Mouse (Mus musculus): ENCODE measurements around the gene Map4k1.

Gene Map4k1

GRCm38 (mm10) chr7:29026195-29026594, 44.3 kb downstream of the Map4k1 start:
- peak; percentile 63 for DNase-seq (ENCODE audit: low read depth, low spot score)

GRCm38 (mm10) chr7:29026811-29027210, 45.0 kb downstream of the Map4k1 start:
- DNase-seq (ENCODE audit: low read depth, low spot score) = no peak

DNA sequence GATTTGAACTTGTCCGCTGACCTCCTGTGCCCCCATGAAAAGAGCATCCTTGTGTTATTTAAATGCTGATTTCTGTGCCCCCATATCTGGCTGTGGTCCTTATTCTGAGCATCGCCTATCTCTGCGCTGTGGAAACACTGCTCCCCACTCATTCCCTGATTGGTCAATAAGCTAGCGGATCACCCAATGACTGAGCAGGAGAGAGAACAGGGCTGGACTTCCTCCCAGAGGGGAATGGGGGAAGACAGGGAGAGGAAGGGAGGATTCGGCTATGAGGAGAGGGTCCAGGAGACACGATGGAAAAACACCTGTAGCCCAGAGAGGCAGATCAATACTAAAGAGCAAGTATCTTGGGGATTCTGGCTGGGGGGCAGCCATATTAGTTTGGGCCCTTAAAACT, 46.9 kb downstream of the Map4k1 start:
- DNase-seq (ENCODE audit: low read depth, low spot score) = no peak

- DNase-seq (ENCODE audit: low read depth, low spot score) = no peak
Observed at GRCm38 (mm10) chr7:29029690-29030656, 48.1 kb downstream of the Map4k1 start.

GRCm38 (mm10) chr7:29031641-29032040, 49.8 kb downstream of the Map4k1 start:
- DNase-seq (ENCODE audit: low read depth, low spot score) = no peak

DNA sequence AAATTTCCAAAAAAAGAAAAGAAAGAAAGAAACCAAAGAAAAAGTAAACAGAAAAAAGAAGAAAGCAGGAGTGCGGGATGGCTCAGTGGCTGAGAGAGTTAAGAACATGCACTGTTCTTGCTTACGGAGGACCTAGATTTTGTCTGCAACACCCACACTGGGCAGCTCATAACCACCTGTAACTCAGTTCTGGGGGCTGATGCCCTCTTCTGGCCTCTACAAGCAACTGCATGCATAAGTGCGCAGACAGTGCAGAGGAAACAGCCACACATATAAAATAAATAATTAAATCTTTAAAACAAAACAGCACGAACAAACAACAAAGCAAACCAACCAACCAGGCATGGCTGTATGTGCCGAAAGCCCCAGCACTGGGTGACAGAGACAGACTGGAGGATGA, 50.8 kb downstream of the Map4k1 start:
- no peak for DNase-seq (ENCODE audit: low read depth, low spot score)

DNA sequence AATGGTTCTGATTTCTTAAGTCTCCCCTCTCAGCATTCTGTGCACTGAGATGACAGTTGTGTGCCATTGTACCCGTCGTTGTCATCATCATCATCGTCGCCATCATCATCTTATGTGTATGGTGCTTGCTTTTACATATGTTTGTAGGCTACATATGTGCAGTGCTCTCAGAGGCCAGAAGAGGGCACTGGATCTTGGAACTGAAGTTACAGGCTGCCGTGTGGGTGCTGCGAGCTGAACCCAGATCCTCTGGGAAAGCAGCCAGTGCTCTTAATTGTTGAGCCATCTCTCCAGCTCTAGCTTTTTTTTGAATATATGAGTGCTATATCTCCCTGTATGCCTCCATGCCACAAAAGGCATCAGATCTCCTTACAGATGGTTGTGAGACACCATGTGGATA, 55.4 kb downstream of the Map4k1 start:
- no peak for DNase-seq (ENCODE audit: low read depth, low spot score)

DNA sequence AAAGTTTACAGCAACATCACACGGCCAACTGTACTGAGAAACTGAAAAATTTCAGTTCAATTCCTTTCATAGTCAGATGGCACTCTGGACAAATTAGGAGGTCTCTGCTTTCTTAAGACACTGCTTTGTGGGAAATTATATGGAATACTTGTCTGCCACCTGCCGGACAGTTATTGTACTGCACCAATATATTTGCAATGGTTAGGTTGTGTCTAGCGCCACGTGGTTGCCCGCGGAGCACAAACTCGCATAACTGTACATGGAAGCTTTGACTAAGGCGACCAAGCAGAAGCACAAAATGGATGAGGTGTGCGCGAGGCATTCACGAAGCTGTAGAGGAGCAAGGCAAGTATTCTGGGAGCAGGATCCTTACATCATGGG, 57.7 kb downstream of the Map4k1 start:
- DNase-seq (ENCODE audit: low read depth, low spot score) = peak; percentile 95

GRCm38 (mm10) chr7:29039985-29040661, 58.3 kb downstream of the Map4k1 start:
- DNase-seq (ENCODE audit: low read depth, low spot score) = no peak

GRCm38 (mm10) chr7:29041194-29041593, 59.3 kb downstream of the Map4k1 start:
- no peak for DNase-seq (ENCODE audit: low read depth, low spot score)

DNA sequence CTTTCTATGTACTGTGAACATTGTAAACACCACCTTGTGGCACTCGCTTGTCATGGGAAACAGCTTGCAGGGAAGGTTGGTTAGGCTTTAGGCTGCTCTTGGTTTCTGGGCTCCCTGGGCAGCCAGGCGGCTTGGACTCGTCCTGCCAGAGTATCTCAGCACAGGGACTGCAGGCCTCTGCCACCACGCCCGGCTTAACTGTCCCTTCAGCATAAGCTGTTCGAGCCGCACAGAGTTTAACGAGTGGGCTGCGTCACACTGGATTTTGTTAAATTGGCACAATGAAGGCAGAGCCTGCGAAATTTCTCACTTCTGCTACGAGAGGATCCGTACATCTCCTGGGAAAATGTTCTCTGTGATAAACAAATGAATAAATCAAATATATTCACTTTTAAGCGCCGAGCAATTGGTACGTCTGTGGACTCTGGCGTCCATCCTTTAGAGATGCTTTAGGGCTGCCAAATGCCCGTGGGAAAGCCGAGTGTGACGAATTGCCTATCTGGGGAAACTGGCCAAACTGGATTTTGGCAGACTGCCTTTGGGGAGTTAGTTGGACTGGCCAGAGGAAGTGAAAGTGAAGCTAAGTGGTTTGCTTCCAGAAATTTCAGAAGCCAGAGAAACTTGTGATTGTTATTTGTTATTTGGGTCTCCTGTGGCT, 61.3 kb downstream of the Map4k1 start:
- peak; percentile 67 for DNase-seq (ENCODE audit: low read depth, low spot score)

DNA sequence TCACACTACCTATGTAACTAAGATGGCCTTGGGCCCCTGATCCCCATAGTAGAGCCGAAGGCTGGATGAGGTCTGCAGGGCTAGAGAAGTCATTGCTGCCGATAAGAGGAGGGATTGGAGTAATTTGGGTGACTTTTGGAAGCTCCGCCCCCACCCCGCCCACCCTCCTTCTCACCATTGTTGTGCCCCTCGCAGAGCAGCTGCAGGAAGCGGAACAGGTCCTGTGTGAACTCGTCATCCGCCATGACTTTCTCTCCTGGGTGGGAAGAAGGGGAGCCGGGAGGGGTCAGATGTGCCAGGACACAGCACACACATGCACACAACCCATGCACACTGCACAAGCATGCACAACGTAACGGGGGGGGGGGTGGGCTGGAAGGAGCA, 61.8 kb downstream of the Map4k1 start:
- no peak for DNase-seq (ENCODE audit: low read depth, low spot score)

- DNase-seq (ENCODE audit: low read depth, low spot score) = no peak
Observed at GRCm38 (mm10) chr7:29044302-29044701, 62.5 kb downstream of the Map4k1 start.

DNA sequence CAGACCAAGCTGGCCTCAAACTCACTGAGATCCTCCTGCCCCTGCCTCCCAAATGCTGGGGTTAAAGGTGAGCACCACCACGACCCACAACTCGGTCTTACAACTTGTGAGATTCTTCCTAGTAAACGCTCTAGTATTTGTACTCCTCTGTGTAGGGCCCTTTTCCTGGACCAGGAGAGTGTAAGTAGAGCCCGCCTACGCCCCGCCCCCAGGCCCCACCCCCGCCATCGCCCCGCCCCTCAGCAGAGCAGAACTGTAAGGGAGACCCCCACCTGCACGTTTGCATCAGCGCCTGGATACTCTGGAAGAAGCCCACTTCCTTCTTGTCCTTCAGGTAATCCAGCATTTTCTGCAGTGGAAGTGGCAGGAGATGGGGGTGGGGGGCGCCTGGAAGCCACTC, 64.7 kb downstream of the Map4k1 start:
- no peak for DNase-seq (ENCODE audit: low read depth, low spot score)

GRCm38 (mm10) chr7:29048070-29048469, 66.2 kb downstream of the Map4k1 start:
- DNase-seq (ENCODE audit: low read depth, low spot score) = no peak

GRCm38 (mm10) chr7:29048615-29049014, 66.8 kb downstream of the Map4k1 start:
- no peak for DNase-seq (ENCODE audit: low read depth, low spot score)

DNA sequence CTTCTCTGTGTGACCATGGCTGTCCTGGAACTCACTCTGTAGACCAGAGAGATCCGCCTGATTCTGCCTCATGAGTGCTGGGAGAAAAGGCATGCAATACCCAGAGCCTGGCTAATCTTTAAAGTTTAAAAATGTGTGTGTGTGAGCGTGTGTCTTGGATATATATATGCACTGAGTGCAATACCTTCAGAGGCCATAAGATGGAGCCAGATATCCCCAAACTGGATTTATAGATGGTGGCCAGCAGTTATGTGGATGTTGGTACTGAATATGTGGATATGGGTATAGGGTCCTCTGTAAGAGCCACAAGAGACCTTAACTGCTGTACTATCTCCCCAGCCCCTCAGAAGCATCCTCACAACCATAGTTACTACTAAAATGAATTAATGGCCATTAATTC, 68.9 kb downstream of the Map4k1 start:
- peak; percentile 47 for DNase-seq (ENCODE audit: low read depth, low spot score)

DNA sequence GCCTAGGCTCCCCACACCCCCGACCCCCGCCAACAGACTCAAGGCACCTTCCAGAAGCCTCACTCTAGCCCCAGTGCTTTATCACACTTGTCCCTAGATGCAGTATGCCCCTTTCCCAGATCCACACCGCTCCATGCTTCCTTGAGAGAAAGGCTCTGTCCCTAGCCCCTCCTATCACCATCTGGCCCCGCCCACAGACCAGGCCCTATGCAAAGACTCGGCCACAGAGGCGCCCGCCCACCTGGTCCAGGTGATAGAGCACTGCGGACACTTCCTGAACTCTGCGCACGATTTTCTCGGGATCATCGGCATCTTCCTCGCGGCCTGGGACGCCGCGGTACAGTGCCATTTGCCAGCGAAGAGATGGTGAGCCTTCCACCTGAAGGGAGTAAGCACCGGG, 71.0 kb downstream of the Map4k1 start:
- no peak for DNase-seq (ENCODE audit: low read depth, low spot score)

Measured in brain, adult 2 months (tissue).